Mouse (Mus musculus): ENCODE results near the gene Ankrd65.

The Ankrd65 gene

DNA sequence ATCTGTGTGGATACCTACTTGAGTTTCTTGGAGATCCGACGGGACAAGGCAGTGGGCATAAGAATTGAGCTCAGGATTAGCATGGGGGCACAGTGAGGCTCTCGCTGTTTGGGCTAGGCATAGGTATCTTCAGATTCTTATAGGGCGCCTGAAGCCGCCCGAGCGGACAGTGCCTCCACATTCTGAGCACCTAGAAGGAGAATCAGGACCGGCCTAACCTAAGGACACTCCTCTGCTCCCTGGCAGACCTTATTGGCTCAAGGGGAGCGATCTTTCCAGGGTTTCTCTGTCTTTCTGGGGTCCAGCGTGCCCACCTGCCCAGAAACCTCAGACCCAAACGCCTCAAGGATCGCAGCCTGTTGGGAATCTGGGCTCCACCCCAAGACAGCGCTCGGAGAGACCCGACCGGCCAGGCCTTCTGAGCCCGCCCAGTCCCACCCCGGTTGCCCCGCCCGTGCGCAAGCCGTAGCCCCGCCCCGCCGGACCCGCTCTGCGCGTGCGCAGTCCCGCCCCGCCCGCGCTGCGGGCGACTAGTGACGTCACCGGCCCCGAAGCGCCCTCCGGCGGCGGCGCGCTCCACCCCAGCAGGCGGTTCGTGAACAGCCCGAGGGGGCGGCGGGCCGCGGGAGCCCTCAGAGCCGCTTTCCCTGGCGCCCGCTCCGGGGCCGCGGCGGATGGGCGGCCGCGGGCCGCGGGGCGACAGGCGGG, 56.8 kb downstream of the Ankrd65 start, which contains the start of gene Dvl1:
TSS of gene Dvl1 (plus strand) at position 532 of the 708 bp plus-strand sequence.
- no peak for DNase-seq (ENCODE audit: extremely low spot score, low read depth, low spot score)

DNA sequence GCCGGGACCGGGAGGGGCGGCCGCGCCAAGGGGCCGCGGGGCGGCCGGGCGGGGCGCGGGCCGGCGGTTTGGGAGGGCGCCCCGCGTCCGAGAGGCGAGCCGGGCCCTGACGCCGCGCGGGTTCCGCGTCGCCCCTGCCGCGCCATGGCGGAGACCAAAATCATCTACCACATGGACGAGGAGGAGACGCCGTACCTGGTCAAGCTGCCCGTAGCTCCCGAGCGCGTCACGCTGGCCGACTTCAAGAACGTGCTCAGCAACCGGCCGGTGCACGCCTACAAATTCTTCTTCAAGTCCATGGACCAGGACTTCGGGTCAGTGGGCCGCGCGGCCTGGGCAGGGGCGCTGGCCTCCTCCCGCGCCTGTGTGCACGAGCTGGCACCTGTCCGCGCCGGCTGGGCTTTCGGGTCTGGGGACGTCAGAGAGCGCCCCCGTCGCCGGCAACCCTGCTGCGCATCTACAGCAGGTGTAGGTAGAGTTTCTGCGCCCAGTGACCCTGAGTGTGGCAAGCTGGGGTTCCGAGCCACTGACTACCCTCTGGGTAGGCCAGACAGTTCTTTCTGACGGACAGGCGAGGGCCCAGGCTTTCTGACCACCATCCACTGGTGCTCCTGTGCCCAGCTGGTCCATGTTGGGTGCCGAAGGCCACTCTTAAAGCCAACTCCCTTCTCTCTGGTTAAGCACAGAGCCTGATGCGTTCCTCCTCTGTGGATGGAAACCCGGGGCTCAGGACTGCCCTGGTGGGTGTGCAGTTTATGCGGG, 57.5 kb downstream of the Ankrd65 start:
- DNase-seq (ENCODE audit: extremely low spot score, low read depth, low spot score) = no peak

DNA sequence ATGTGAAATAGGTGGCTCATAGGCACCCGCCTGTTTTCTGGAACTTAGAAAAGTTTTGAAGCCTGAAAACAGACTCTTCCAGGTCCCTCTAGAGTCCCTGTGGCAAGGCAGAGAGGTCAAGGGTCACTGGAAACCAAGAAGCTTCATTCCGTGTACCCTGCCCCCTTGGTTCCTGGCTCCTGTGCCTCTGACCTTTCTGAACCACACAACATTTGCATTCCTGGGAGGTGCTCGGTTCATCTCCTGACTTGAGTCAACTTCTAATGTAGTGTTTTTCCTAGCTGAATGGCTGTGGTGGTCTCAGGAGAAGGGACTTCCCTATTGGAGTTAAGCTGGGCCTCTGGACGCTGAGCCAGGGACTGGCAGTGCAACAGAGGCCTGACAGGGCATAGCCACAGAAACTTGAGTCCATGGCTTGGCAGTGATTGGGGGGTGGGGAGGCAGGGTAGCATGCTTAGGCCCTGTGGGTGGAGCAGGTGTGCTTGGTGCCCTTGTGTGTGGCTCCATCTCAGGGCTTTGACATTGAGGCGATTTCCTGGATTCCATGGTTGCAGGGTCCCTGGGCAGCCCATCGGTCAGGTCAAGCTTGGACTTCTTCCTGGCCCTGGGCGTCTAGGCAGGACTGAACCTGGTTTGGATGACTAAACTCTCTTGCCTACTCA, 58.3 kb downstream of the Ankrd65 start:
- DNase-seq (ENCODE audit: extremely low spot score, low read depth, low spot score) = no peak
